Mouse (Mus musculus): ENCODE data around the gene Apbb1ip. TPM values are rescaled to one million over a fixed set of nuclear protein-coding genes. Genes with fewer than 3 reads are reported as not detected.
"Not testable (repeated sequence)": the region's sequence is repeated elsewhere in the genome, so short reads cannot be mapped to it uniquely, and the experiment has no call there.

Apbb1ip gene
- total RNA-seq, 2 experiments from 2014 or later: 2.3 to 2.5 TPM

GRCm38 (mm10) chr2:22845514-22845913 is 71.6 kb downstream of the Apbb1ip start:
- DNase-seq: no peak

GRCm38 (mm10) chr2:22851900-22852299 is 78.0 kb downstream of the Apbb1ip start:
- DNase-seq: no peak

GRCm38 (mm10) chr2:22857501-22857900 is 83.6 kb downstream of the Apbb1ip start:
- DNase-seq: no peak

GRCm38 (mm10) chr2:22862194-22862593 is 88.3 kb downstream of the Apbb1ip start:
- DNase-seq: no peak

GRCm38 (mm10) chr2:22864394-22865037 is 90.6 kb downstream of the Apbb1ip start:
- peak; percentile 37 for DNase-seq

GRCm38 (mm10) chr2:22865818-22866217 is 91.9 kb downstream of the Apbb1ip start:
- DNase-seq: no peak

- no peak for DNase-seq
Observed at GRCm38 (mm10) chr2:22866894-22867424, 93.1 kb downstream of the Apbb1ip start.

- no peak for DNase-seq
Observed at GRCm38 (mm10) chr2:22873159-22873558, 99.3 kb downstream of the Apbb1ip start.

- no peak for DNase-seq
Observed at GRCm38 (mm10) chr2:22874628-22875027, 100.7 kb downstream of the Apbb1ip start.

- no peak for DNase-seq
Observed at GRCm38 (mm10) chr2:22876614-22877013, 102.7 kb downstream of the Apbb1ip start.

GRCm38 (mm10) chr2:22878781-22879180 is 104.9 kb downstream of the Apbb1ip start:
- DNase-seq: no peak

GRCm38 (mm10) chr2:22880726-22881125 is 106.8 kb downstream of the Apbb1ip start:
- DNase-seq: not testable (repeated sequence)

GRCm38 (mm10) chr2:22894932-22895281 is 121.0 kb downstream of the Apbb1ip start:
- no peak for DNase-seq

GRCm38 (mm10) chr2:22895282-22896273 is 121.7 kb downstream of the Apbb1ip start, which contains the start of gene Pdss1:
Gene Pdss1, plus strand, starts transcription at chr2:22895522.
- peak; percentile 89 for DNase-seq

GRCm38 (mm10) chr2:22903947-22904346 is 130.1 kb downstream of the Apbb1ip start:
- DNase-seq: no peak

- DNase-seq: no peak
Observed at GRCm38 (mm10) chr2:22914421-22914820, 140.5 kb downstream of the Apbb1ip start.

- DNase-seq: no peak
Observed at GRCm38 (mm10) chr2:22918651-22919050, 144.8 kb downstream of the Apbb1ip start.

Other genes starting within 250 kb of the Apbb1ip start
- gene Gad2, start 151.9 kb upstream of the Apbb1ip start, total RNA-seq (2021): not detected
- 10 to 100 TPM; 13.2 to 16.0 TPM for gene Pdss1, start 121.4 kb downstream of the Apbb1ip start, total RNA-seq (2021)

Data from gastrocnemius, postnatal 25 days (tissue).